Mouse (Mus musculus): ENCODE data around the gene Rab1b.

- TF ChIP-seq POLR2A (IDR thresholded peaks at IDR 0.05; ENCODE audit: control insufficient read depth, low read depth, low read length) (no peak), CTCF (IDR thresholded peaks at IDR 0.05; ENCODE audit: control insufficient read depth, insufficient read depth, insufficient replicate concordance, low read depth, low read length) (no peak)
Observed at GRCm38 (mm10) chr19:5067867-5068569, 38.9 kb downstream of the Rab1b start, which contains the start of gene Cd248.
